Mouse (Mus musculus) fat pad, adult 2 months (tissue): ENCODE data around the gene Fam50a.

Experiments used
- DNase-seq: peaks from one replicate; pipeline ENCODE4 v3.0.0-alpha.2; 2011; ENCODE audit warnings: low read depth, low spot score; ENCODE audit errors: extremely low read depth

Gene Fam50a

DNA sequence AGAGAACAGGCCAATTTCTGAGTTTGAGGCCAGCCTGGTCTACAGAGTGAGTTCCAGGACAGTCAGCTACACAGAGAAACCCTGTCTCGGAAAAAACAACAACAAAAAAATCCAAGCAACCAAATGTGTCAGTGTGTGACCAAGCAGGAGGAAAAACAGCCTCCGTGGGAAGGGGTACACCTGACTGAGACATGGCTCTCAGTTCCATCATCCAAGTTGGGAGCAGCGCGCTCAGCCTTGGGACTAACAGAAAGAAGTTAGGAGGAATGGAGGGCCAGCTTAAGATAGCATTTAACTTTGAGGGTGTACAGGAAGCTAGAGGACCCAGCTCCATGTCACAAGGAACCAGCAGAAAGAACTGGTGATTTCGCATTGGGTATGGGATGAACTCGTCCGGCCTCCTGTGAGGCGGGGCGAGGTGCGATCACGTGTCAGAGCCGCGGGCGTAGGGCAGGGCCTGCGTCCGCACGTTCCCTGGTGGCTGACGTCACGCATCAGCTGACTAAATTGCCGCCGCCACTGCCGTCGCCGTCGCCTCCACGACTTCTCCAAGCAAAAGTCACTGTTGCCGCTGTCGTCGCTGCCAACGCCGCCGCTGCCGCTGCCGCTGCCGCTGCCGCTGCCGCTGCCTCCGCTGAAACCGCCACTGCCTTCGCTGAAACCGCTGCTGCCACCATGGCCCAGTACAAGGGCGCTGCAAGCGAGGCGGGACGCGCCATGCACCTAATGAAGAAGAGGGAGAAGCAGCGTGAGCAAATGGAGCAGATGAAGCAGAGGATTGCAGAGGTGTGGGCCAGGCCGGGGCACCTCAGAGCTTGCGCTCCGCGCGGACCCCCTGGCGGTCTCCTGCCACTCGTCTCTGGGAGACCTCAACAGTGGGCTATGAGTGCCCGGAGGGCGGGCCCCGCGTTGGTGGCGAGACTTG is at the start of gene Fam50a:
TSS of gene Fam50a (plus strand) at position 494 of the 925 bp plus-strand sequence.
- DNase-seq: no peak

DNA sequence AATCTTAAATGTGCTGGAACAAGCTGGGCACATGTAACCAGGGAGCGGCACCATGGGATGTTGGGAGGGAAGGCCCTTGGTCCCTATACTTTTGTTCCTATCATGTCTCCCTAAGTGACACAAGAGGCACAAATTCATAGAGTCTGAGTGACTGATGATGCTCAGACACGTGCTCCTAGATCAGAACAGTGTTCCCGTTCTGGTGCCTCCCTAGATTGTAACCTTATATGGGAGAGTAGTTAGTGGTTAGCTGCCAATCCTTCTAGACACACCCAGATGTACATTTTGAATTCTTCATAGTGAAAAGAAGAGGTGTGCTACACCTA is 43.1 kb upstream of the Fam50a start:
- no peak for DNase-seq

DNA sequence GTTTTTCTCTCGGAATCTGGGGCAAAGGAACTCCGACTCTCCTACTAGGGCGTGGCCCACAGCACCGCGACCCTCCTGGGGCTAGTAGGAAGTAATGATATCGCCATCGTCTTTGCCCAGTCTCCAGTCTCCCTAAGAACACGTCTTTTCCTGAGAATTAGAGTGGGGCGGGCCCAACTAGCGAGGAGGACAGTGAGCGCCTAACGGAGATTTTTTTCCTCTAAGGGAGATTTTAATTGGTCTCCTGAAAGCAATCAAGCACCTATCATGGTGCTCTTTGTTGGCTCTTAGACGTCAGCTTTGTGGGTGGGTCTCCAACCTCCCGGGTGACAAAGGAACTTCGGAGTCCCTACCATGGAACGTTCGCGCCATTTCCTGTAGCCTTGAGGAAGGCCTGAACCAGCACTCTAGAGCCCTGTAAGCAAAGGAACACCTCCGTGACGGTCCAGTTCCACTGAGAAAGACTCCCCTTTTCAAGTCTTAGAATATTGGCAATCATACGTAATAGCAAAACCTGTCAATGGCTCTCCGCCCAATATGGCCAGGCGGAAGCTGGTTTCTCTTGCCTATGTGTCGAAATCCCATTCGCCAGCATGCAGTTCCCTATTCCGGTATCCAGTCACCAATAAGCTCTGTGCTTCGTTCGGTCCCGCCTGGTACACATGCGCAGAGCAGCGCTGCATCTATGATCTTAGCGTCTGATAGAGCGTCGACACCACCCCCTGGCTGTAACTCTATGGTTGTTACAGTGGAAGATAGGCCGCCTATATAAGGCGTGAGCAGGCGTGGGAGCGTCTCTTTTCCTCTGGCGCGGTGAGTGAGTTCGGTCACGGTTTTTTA is 42.6 kb upstream of the Fam50a start, which contains the start of gene Rpl10:
TSS of gene Rpl10 (plus strand) at position 751 of the 840 bp plus-strand sequence.
- DNase-seq: peak; percentile 84

GRCm38 (mm10) chrX:74270902-74271551 is 41.8 kb upstream of the Fam50a start:
- no peak for DNase-seq

DNA sequence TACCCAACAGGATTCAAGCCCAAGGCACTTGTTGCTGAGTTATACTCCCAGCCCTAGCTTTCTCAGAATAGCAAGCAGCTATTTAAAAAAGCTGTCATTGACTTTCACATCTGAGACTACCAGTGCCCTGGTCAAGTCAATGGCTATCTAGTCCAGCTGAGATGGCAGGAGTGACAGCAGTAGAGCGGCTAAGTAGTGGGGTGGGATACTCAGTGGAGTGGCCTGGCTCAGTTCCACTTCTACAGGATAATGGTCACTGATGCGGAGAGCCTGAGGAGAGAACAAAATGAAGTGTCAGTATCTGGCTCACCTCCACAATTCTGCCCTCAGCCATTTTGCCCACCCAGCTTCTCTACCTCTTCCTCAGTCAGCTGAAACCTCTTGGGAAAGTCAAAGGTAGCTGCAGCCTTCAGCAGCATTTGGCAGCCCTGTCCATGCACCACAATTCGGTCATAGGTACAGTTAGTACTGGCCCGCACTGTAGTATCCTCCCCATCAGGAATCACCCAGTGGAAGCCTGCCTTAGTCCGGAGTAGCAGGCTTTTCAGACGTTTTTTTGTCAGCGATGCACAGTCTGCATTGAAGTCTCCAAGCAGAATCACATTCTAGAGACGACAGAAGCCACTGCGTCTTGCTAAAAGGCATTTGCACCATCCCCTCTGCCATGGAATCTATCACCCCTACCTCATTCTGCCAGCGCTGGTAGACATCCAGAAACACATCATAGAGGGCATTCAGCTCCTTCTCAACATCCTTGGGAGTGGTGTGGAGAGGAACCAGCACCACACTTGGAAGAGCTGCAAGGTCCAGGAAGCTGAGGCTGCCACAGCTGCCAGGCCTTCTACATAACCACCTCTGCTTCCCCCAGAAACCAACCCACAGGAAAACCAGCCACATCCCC is 39.2 kb upstream of the Fam50a start:
- DNase-seq: no peak

DNA sequence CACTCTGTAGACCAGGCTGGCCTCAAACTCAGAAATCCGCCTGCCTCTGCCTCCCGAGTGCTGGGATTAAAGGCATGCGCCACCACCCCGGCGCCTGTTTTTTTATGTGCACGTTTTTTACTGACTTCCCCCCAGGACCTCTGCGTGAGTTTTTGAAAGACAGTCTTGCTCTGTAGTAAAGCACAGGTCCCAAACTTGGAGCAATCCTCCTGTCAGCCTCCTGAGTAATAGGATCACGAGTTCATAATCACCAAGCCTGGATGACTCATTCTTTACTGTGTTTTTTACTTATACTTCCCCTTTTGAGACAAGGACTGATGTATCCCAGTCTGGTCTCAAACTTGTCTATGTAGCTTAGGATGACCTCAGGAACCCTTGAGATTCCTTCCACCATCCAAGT is 34.9 kb upstream of the Fam50a start:
- no peak for DNase-seq

- DNase-seq: no peak
Measured at GRCm38 (mm10) chrX:74281041-74281731, 31.6 kb upstream of the Fam50a start.

- DNase-seq: peak; percentile 40
Measured at GRCm38 (mm10) chrX:74281732-74282394, 31.0 kb upstream of the Fam50a start, which contains the start of the genes Taz and Dnase1l1. Taz (plus strand) TSS chrX:74281912. Dnase1l1 (minus strand) TSS chrX:74282337.

DNA sequence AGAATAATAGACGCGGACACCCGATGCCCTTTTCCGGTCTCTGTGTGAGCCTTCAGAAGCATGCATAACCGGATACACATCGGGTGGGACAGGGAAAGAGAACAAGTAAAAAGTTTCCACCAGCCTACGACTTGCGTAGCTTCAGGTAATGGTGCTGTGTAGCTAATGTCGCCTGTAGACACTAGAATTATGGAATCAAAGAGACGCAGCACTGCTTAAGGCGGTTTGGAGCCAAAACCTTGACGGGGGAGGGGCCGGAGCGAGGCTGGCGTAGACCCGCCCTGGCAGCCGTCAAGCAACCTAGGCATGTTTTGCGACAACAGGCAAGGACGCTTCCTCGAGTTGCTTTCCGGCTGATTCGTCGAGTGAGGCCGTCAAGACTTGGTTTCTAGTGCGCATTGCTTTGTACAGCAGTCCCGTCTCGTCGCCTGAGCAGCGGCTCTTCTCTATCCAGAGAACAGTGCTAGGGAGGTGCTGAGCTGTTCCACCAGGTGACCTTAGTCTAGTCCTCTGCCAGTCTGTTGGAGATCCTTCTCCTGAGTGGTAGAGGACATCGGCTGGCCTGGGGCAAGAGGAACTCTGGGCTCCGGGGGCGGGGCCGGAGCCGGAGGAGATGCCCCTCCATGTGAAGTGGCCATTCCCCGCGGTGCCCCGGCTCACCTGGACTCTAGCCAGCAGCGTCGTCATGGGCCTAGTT is 30.3 kb upstream of the Fam50a start:
- no peak for DNase-seq

GRCm38 (mm10) chrX:74283092-74283437 is 29.8 kb upstream of the Fam50a start:
- no peak for DNase-seq

DNA sequence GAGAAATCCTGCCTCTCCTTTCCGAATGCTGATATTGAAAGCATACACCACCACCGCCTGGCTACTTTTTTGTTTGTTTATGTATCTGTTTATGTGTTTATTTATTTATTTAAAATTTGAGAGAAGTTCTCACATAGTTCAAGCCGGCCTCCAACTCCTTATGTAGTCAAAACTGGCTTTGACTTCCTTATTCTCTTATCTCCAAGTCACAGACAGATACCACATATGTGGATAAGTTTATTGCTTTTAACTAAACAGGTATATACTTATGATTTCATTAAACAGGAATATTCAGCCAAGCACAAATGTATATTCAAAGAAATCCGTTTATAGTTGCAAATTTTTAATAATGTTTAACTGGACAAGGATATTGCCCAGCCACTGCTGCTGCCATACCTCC is 19.4 kb upstream of the Fam50a start:
- DNase-seq: no peak

- DNase-seq: peak; percentile 45
Measured at GRCm38 (mm10) chrX:74296538-74297448, 16.0 kb upstream of the Fam50a start, which contains the start of gene Atp6ap1. Atp6ap1 (plus strand) TSS chrX:74297097.

- no peak for DNase-seq
Measured at GRCm38 (mm10) chrX:74298348-74298747, 14.5 kb upstream of the Fam50a start.

- no peak for DNase-seq
Measured at GRCm38 (mm10) chrX:74299721-74300120, 13.1 kb upstream of the Fam50a start.

DNA sequence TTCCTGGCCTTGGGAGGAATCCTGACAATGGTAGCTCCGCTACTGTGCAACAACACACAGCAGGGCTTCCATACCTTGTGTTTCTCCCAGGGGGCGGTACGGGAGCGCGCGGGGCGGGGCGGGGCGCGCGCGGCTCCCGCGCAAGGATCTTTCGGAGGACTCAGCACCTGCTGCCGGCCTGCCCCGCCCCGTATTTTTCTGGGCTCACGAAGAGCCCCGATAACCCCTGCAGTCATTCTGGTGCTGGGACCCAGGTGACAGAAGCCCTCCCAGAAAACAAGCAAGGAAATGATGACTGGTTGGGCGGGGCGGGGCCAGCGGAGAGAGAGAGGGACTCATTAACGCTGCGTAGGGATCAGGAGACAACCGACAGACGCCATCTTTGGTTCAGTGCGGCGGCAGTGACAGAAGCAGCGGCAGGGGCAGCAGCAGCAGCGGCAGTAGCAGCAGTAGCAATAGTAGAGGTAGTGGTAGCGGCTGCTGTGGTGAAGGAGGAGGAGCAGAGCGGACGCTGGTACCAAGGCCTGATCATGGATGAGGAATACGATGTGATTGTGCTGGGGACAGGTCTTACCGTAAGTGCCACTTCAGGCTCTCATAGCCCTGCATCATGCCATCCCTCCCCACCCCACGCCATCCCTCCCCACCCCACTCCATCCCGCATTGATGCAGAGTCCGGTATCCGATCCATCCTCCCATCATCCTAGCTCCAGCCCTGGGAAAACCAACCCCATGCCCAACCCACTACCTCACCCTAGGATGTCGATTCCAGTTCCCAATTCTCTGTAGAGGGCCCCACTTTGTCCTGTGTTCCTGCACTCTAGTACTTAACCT is 7.7 kb upstream of the Fam50a start, which contains the start of gene Gdi1:
TSS of gene Gdi1 (plus strand) at position 132 of the 834 bp plus-strand sequence.
- DNase-seq: no peak

DNA sequence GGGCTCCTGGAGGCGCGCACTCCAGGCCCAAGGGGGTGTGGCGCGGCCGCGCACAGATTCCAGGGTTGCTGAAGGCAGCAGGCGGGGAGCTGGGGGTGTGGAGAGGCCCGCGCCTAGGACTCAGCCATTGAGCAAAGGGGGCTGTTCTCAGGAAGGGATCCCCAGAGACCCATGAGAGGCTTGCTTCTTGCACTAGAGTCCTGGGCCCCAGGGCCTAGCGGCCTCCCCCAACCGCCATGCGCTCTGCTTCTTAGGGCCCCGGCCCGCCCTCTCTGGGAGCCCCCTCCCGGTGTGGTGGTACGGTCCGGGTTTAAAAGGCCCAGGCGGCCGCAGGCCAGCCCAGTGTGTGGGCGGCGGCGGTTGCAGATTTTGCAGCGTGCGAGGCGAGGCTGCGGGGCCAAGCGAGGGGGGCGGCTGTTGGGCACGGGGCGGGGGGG is 15.9 kb downstream of the Fam50a start, which contains the start of gene Plxna3:
TSS of gene Plxna3 (plus strand) at position 342 of the 437 bp plus-strand sequence.
- DNase-seq: no peak
